Mouse (Mus musculus): ENCODE data around the gene Pnpla7.

- no peak for TF ChIP-seq CTCF (IDR thresholded peaks at IDR 0.05; ENCODE audit: low read depth, low read length)
- no peak for TF ChIP-seq POLR2A (IDR thresholded peaks at IDR 0.05; ENCODE audit: extremely low read depth, insufficient read depth, low read length)
These were observed 122.3 kb downstream of the Pnpla7 start for GRCm38 (mm10) chr2:25098005-25098615.

Measured in liver, adult 2 months (tissue).